Mouse (Mus musculus) ES-Bruce4 (cell line): ENCODE results near the gene Mboat2.

Experiments used
- CTCF ChIP-seq: IDR thresholded peaks from one replicate; pipeline ENCODE4 v1.8.1; 2011; ENCODE audit warnings: low read depth, low read length
- EP300 ChIP-seq: IDR thresholded peaks from 2 replicates; pipeline ENCODE4 v1.6.1; 2011; ENCODE audit warnings: low read depth, low read length; ENCODE audit not compliant: insufficient read depth
- POLR2A ChIP-seq: IDR thresholded peaks from one replicate; pipeline ENCODE4 v1.8.1; 2011; ENCODE audit warnings: low read length; ENCODE audit not compliant: insufficient read depth

GRCm38 (mm10) chr12:24875908-24876307 is 45.2 kb downstream of the Mboat2 start:
- TF ChIP-seq CTCF = no peak
- TF ChIP-seq POLR2A = no peak
- TF ChIP-seq EP300 = no peak
